Mouse (Mus musculus): ENCODE data around the gene Zmat1. TPM values are rescaled to one million over a fixed set of nuclear protein-coding genes. Genes with fewer than 3 reads are reported as not detected.

The Zmat1 gene
- polyA plus RNA-seq, 2 experiments = 0.52 to 1.1 TPM

DNA sequence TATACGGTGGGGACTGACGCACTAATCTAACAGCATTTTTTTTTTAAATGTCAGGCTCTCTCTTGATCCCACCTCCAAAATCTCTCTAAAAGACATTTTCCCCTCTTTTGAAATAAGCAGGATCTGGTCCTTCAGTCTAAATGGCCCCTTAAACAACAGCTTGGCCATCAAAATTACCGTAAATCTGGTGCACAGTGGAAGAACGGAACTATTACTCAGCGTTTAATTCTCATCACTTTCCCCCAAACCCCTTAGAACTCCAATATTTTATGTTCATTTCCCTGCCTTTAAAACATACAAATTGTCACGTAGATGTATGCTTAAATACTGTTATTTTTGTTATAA is 434 bp upstream of the Zmat1 start:
- peak overlapping the region; percentile 67 to 75 for H3K4me3 ChIP-seq (ENCODE audit: insufficient read depth in 1 of 2, low read depth in 2 of 2, low read length in 2 of 2)
- H3K9ac ChIP-seq (replicated peaks) = peak overlapping the region; percentile 49; the same call in 1 of the 2 replicates
- H3K4me1 ChIP-seq (replicated peaks; ENCODE audit: control insufficient read depth in 2 of 2, insufficient read depth in 2 of 2, low read length in 1 of 2) = no peaks in the 10 kb centered on the region
- WGBS (ENCODE audit: insufficient replicate concordance) = 21% methylated on average over 6 of the region's 6 CpGs
- ATAC-seq (ENCODE audit: insufficient read depth) = peak; percentile 14
- H3K36me3 ChIP-seq (replicated peaks; ENCODE audit: control insufficient read depth, insufficient read depth, low read depth) = no peaks in the 10 kb centered on the region
- no peak for TF ChIP-seq CTCF (IDR thresholded peaks at IDR 0.05; ENCODE audit: low read depth)
- no peak for TF ChIP-seq EP300 (IDR thresholded peaks at IDR 0.05; ENCODE audit: low read depth)
- no peaks in the 10 kb centered on the region for H3K9me3 ChIP-seq (ENCODE audit: control insufficient read depth, low read length)
- DNase-seq (ENCODE audit: low read depth in 3 of 3, low spot score in 3 of 3) = no peak
- peak overlapping the region; percentile 67 for H3K4me2 ChIP-seq (ENCODE audit: low read depth)
- no peak overlapping the region; the same call in 1 of the 2 replicates for H3K27ac ChIP-seq
- no peaks in the 10 kb centered on the region for H3K27me3 ChIP-seq (ENCODE audit: control insufficient read depth, insufficient read depth, low read length)

DNA sequence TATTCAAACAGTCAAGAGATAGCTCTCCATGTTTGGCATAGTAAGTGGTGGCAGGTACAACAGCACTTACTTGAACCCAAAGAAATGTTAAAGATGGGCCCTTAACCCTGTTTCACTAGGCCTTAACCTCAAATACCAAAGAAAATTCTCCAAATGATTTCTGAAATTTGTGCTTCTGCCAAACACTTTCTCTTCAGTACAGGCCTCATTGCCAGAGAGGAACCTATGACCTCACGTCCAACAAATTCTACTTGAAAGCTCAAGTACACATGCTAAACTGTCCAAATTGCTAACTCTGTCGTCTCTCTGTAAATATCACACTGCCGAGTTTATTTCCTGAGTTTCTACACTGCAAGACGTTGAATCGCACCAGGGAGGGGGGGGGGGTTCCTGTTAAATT is 988 bp downstream of the Zmat1 start:
- Histone ChIP-seq H3K4me3 (ENCODE audit: insufficient read depth in 1 of 2, low read depth in 2 of 2, low read length in 2 of 2) (peak overlapping the region; percentile 31 to 75; a peak in 3 of 4 replicates), H3K36me3 (replicated peaks; ENCODE audit: control insufficient read depth, insufficient read depth, low read depth) (no peaks in the 10 kb centered on the region), H3K4me1 (replicated peaks; ENCODE audit: control insufficient read depth in 2 of 2, insufficient read depth in 2 of 2, low read length in 1 of 2) (no peaks in the 10 kb centered on the region), H3K9ac (replicated peaks) (peak overlapping the region; percentile 34; the same call in 1 of the 2 replicates), H3K4me2 (ENCODE audit: low read depth) (peak overlapping the region; percentile 67), H3K9me3 (ENCODE audit: control insufficient read depth, low read length) (no peaks in the 10 kb centered on the region), H3K27me3 (ENCODE audit: control insufficient read depth, insufficient read depth, low read length) (no peaks in the 10 kb centered on the region), H3K27ac (peak overlapping the region; percentile 31; the same call in 1 of the 2 replicates)
- ATAC-seq (ENCODE audit: insufficient read depth) (no peak), DNase-seq (ENCODE audit: low read depth in 3 of 3, low spot score in 3 of 3) (no peak)
- 31% methylated on average over 5 of the region's 5 CpGs for WGBS (ENCODE audit: insufficient replicate concordance)
- TF ChIP-seq EP300 (IDR thresholded peaks at IDR 0.05; ENCODE audit: low read depth) (no peak), CTCF (IDR thresholded peaks at IDR 0.05; ENCODE audit: low read depth) (no peak)

DNA sequence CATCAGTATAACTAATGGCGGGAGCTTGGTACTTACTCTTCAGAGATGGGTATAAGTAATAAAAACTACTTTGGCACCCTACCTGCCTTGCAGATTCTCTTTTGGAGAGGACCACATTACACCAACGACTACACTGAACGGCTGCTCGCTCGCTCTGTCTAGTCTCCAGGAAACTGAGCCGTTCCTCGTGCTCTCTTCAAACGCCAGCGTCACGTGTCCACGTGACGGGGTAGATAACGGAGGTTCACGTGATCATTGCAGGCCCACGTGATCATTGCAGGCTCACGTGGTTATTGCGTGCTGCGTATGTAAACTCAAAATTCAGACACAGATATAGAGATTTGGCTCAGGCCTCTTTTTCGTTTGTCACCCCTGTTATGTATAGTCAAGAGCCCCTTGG is 44.5 kb downstream of the Zmat1 start, which contains the start of gene Nxf2:
TSS of gene Nxf2 (minus strand) at position 209 of the 400 bp plus-strand sequence.
- no peaks in the 10 kb centered on the region for H3K36me3 ChIP-seq (replicated peaks; ENCODE audit: control insufficient read depth, insufficient read depth, low read depth)
- peak within 1 kb of the TSS; percentile 6 for H3K4me2 ChIP-seq (ENCODE audit: low read depth)
- ATAC-seq (ENCODE audit: insufficient read depth) = no peak
- H3K9ac ChIP-seq (replicated peaks) = no peak within 1 kb of the TSS
- no peaks in the 10 kb centered on the region; the same call in 1 of the 2 replicates for H3K9me3 ChIP-seq (ENCODE audit: control insufficient read depth, low read length)
- no peak for TF ChIP-seq EP300 (IDR thresholded peaks at IDR 0.05; ENCODE audit: low read depth)
- TF ChIP-seq CTCF (IDR thresholded peaks at IDR 0.05; ENCODE audit: low read depth) = no peak
- no peak for DNase-seq (ENCODE audit: low read depth in 3 of 3, low spot score in 3 of 3)
- no peaks in the 10 kb centered on the region for H3K27me3 ChIP-seq (ENCODE audit: control insufficient read depth, insufficient read depth, low read length)
- H3K27ac ChIP-seq = no peak within 1 kb of the TSS
- 83% methylated on average over 19 of the region's 19 CpGs for WGBS (ENCODE audit: insufficient replicate concordance)
- no peaks in the 10 kb centered on the region for H3K4me1 ChIP-seq (replicated peaks; ENCODE audit: control insufficient read depth in 2 of 2, insufficient read depth in 2 of 2, low read length in 1 of 2)
- no peak within 1 kb of the TSS for H3K4me3 ChIP-seq (ENCODE audit: insufficient read depth in 1 of 2, low read depth in 2 of 2, low read length in 2 of 2)

DNA sequence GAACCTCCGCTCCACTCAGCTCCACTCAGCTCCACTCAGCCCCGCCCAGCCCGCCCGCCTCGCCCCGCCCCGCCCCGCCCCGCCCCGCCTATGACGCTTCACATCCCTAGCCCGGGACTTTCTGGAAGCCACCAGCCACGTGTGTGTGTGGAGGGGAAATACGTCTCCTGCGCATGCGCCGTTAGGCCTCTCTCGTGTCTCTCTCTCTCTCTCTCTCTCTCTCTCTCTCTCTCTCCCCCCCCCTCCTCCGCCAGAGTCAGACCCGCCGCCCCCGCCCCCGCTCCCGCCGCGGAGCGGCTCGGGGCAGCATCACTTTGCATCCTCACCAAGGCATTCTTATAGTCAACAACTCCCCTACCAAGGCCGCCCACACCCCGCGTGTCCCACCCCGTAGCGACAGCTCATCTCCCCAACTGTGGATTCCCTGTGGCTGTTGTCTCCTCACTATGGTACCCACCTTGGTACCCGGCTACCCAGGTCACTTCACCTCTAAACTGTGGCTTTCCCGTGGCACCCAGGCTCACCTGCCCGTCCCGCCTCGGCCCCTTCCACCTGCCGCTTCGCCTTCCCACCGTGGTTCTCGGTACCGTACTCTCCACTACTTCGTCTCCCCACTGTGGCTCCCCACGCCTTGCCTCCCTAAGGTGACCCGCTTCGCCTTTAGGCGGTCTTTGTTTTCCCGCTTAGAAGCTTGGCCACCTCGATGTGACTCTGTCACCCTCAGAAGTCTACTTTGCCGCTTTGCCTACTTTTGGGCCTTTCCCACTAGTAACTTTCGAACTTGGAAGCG is 45.5 kb downstream of the Zmat1 start:
- H3K4me2 ChIP-seq (ENCODE audit: low read depth) = peak overlapping the region; percentile 24
- WGBS (ENCODE audit: insufficient replicate concordance) = 51% methylated on average over 42 of the region's 53 CpGs
- no peak for TF ChIP-seq CTCF (IDR thresholded peaks at IDR 0.05; ENCODE audit: low read depth)
- no peak for TF ChIP-seq EP300 (IDR thresholded peaks at IDR 0.05; ENCODE audit: low read depth)
- no peaks in the 10 kb centered on the region for H3K27me3 ChIP-seq (ENCODE audit: control insufficient read depth, insufficient read depth, low read length)
- H3K4me1 ChIP-seq (replicated peaks; ENCODE audit: control insufficient read depth in 2 of 2, insufficient read depth in 2 of 2, low read length in 1 of 2) = no peaks in the 10 kb centered on the region
- H3K9ac ChIP-seq (replicated peaks) = no peak overlapping the region
- H3K4me3 ChIP-seq (ENCODE audit: insufficient read depth in 1 of 2, low read depth in 2 of 2, low read length in 2 of 2) = no peak overlapping the region
- H3K9me3 ChIP-seq (ENCODE audit: control insufficient read depth, low read length) = no peaks in the 10 kb centered on the region; the same call in 1 of the 2 replicates
- ATAC-seq (ENCODE audit: insufficient read depth) = peak; percentile 92
- peak; percentile 38 to 55 (median 52) for DNase-seq (ENCODE audit: low read depth in 3 of 3, low spot score in 3 of 3)
- no peaks in the 10 kb centered on the region for H3K36me3 ChIP-seq (replicated peaks; ENCODE audit: control insufficient read depth, insufficient read depth, low read depth)
- no peak overlapping the region for H3K27ac ChIP-seq

DNA sequence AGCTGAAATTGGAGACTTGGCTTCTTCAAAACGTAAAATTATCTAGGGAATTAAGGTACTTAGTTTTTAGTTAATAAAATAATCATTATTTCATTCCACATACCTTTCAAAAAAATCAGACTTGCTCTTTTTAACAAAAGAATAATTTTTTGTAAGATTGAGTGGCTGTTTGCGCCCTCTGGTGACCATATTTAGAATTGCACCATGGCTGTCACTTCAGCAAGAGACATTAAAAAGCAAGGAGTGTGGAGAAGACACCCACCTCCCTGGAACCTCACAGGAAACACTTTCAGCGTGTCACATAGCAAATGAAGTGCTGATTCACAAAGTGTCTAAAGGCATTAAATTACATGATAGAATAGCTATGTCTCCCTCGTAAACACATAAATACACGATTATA is 78.6 kb downstream of the Zmat1 start:
- TF ChIP-seq CTCF (IDR thresholded peaks at IDR 0.05; ENCODE audit: low read depth) (peak; percentile 67), EP300 (IDR thresholded peaks at IDR 0.05; ENCODE audit: low read depth) (no peak)
- no peaks in the 10 kb centered on the region for H3K27me3 ChIP-seq (ENCODE audit: control insufficient read depth, insufficient read depth, low read length)
- H3K9me3 ChIP-seq (ENCODE audit: control insufficient read depth, low read length) = no peaks in the 10 kb centered on the region
- no peak overlapping the region for H3K4me3 ChIP-seq (ENCODE audit: insufficient read depth in 1 of 2, low read depth in 2 of 2, low read length in 2 of 2)
- H3K4me1 ChIP-seq (replicated peaks; ENCODE audit: control insufficient read depth in 2 of 2, insufficient read depth in 2 of 2, low read length in 1 of 2) = no peaks in the 10 kb centered on the region
- no peak overlapping the region for H3K27ac ChIP-seq
- no peak overlapping the region for H3K9ac ChIP-seq (replicated peaks)
- peak in 1 of 3 experiments; percentile 1 for DNase-seq (ENCODE audit: low read depth in 3 of 3, low spot score in 3 of 3)
- ATAC-seq (ENCODE audit: insufficient read depth) = no peak
- H3K36me3 ChIP-seq (replicated peaks; ENCODE audit: control insufficient read depth, insufficient read depth, low read depth) = no peaks in the 10 kb centered on the region
- 30% methylated on average over 5 of the region's 5 CpGs for WGBS (ENCODE audit: insufficient replicate concordance)
- H3K4me2 ChIP-seq (ENCODE audit: low read depth) = no peak overlapping the region

All from liver, embryonic 14.5 days (tissue).